Comparison of ENCODE assay signal across 8 mouse cellular contexts in the genomic region with DNA sequence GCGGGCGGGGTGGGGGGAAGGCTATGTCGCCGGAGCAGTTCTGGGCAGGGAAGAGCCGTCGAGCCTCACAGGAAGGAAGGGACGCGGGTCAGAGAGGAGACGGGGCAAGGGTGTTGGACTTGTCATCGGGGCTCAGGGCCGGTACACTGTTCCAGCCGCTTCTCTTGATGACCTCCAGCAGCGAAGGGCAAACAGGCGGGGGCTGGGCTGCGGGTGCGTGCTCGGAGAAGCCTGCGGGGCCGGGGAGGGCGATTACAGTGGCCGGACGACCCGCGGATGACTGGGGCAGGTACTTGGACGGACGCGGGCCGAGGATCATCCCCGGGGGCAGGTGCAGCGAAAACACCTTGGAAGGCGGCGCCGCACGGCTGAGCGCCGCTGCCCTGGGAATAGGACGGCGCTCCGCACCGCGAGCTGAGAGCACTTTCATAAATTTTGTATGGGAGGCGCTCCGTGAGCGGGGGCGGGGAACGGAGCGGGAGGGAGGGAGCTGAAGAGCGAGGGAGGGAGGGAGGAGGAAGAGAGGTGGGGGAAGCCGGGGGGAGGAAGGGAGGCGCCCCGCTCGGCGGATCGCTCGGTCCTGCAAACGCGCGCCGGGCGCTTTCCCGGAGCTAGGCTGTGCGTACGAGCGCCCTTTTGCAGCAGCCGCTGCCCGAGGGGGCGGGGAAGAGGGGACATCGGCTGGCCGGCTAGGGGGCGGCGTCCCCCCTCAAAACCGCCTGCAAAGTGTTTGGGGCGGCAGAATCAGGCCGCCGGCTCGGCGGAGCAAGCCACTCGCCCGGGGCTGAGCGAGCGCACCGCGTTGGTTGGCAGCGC. TPM values are rescaled to one million over a fixed set of nuclear protein-coding genes. Genes with fewer than 3 reads are reported as not detected.
DNase-seq lines count a peak whose midpoint lies in the region; ATAC-seq and TF ChIP-seq lines count a peak whose summit lies in the region.

A gene (plus strand): TSS at position 528 of the 816 bp plus-strand sequence.

- H3K36me3 ChIP-seq in C2C12 (ENCODE audit: control insufficient read depth, insufficient read depth) = no peaks in the 10 kb centered on the region
- H3K36me3 ChIP-seq in forebrain, embryonic 11.5 days (ENCODE audit: control insufficient read depth, insufficient read depth, low read length) = no peaks in the 10 kb centered on the region

- peaks cover 31% of the 10 kb centered on the region for H3K4me1 ChIP-seq in forebrain, embryonic 11.5 days (replicated peaks; ENCODE audit: control insufficient read depth, insufficient read depth, low read length)
- peaks cover 4% of the 10 kb centered on the region; the same call in 1 of the 2 replicates for H3K4me1 ChIP-seq in lung, adult 2 months (ENCODE audit: control insufficient read depth, insufficient read depth, low read length)

- no peak for ATAC-seq in forebrain, embryonic 11.5 days (replicated peaks; ENCODE audit: low FRiP score)

- under 1% methylated on average over 77 of the region's 84 CpGs for WGBS in forebrain, embryonic 11.5 days
- WGBS in lung, adult 2 months = under 1% methylated on average over 74 of the region's 84 CpGs

- H3K4me2 ChIP-seq in forebrain, embryonic 11.5 days (ENCODE audit: low read depth, low read length, severe bottlenecking) = peak within 1 kb of the TSS; percentile 65

- H3K4me3 ChIP-seq in C2C12 (ENCODE audit: insufficient read depth, poor library complexity, severe bottlenecking) = peak within 1 kb of the TSS; percentile 23
- peak within 1 kb of the TSS; percentile 38 for H3K4me3 ChIP-seq in forebrain, embryonic 11.5 days (ENCODE audit: low read depth, low read length)
- peak within 1 kb of the TSS; percentile 52 for H3K4me3 ChIP-seq in lung, adult 2 months (replicated peaks; ENCODE audit: extremely low read depth, low read depth, low read length)

- H3K9me3 ChIP-seq in forebrain, embryonic 11.5 days (ENCODE audit: control insufficient read depth, low read length) = no peaks in the 10 kb centered on the region

- peaks cover 36% of the 10 kb centered on the region for H3K27me3 ChIP-seq in C2C12 (ENCODE audit: control insufficient read depth, insufficient read depth, insufficient read length)
- H3K27me3 ChIP-seq in forebrain, embryonic 11.5 days (ENCODE audit: control insufficient read depth, insufficient read depth, low read length) = peaks cover 46% of the 10 kb centered on the region

- intact Hi-C loops in heart, postnatal 25 days (cut with DNase I) = loop anchor here (2.0 kb wide), 1 partner anchor 39 kb away; no protein-coding TSS in a partner anchor

- no peak; the same call in 1 of the 2 replicates for TF ChIP-seq POLR2A in lung, adult 2 months (IDR thresholded peaks at IDR 0.05; ENCODE audit: borderline replicate concordance, extremely low read depth, low read depth, low read length)

- peak within 1 kb of the TSS; percentile 28 for H3ac ChIP-seq in C2C12 (ENCODE audit: control insufficient read depth, insufficient read length, low read depth)

- TF ChIP-seq CTCF in C2C12 (IDR thresholded peaks at IDR 0.05; ENCODE audit: control insufficient read depth, insufficient read depth, insufficient read length) = no peak
- TF ChIP-seq CTCF in lung, adult 2 months (IDR thresholded peaks at IDR 0.05; ENCODE audit: insufficient read depth, low read length) = no peak

- H3K9ac ChIP-seq in forebrain, embryonic 11.5 days (ENCODE audit: low read length) = peak within 1 kb of the TSS; percentile 14; the same call in 1 of the 2 replicates

- peak; percentile 93 for DNase-seq in adrenal gland, adult 2 months
- DNase-seq in forebrain, embryonic 11.5 days (ENCODE audit: low spot score) = peak; percentile 70
- peak; percentile 57 for DNase-seq in heart, postnatal 25 days (ENCODE audit: low spot score)
- peak; percentile 74 to 83 for DNase-seq in layer of hippocampus, adult 18-20 months (ENCODE audit: low spot score in 2 of 2)
- DNase-seq in lung, adult 2 months = peak; percentile 70
- DNase-seq in ovary, adult 18-20 months (ENCODE audit: low spot score) = peak; percentile 68
- DNase-seq in urinary bladder, adult 18-20 months (ENCODE audit: low spot score in 2 of 2) = peak; percentile 75 to 77

- H3K79me3 ChIP-seq in C2C12 (ENCODE audit: low read depth) = peaks cover 13% of the 10 kb centered on the region

- no peak within 1 kb of the TSS for H3K27ac ChIP-seq in forebrain, embryonic 11.5 days (ENCODE audit: low read depth, low read length)

- H3K79me2 ChIP-seq in C2C12 (ENCODE audit: control insufficient read depth, insufficient read depth) = peaks cover 19% of the 10 kb centered on the region

TF ChIP-seq in C2C12, 6 proteins besides CTCF, POLR2A, EP300 and RAD21:
- TF ChIP-seq MYOD1 (IDR thresholded peaks at IDR 0.05; ENCODE audit: control insufficient read depth, insufficient read length, low read depth) (no peak), CEBPB (IDR thresholded peaks at IDR 0.05; ENCODE audit: low read depth) (no peak), MYOG (IDR thresholded peaks at IDR 0.05; ENCODE audit: control insufficient read depth, extremely low read depth, insufficient read length) (no peak), MAX (IDR thresholded peaks at IDR 0.05) (no peak), FOSL1 (IDR thresholded peaks at IDR 0.05; ENCODE audit: insufficient read depth, low read length, poor library complexity, severe bottlenecking) (no peak), USF1 (IDR thresholded peaks at IDR 0.05; ENCODE audit: low read depth) (no peak)

RNA-seq across cellular contexts. Expression of the gene that starts here (rescaled TPM):
- polyA plus RNA-seq in C2C12 (2012; fragmentation: generic; extraction: Trizol) = 0.40 TPM
- 10 to 100 TPM; 29.2 to 58.9 TPM for total RNA-seq in adrenal gland, adult 2 months (2021)
- polyA plus RNA-seq in adrenal gland, adult 2 months (2012; rRNA removed) = 48.1 and 62.9 TPM in 2 replicates
- polyA plus RNA-seq in forebrain, embryonic 11.5 days (2014; fragmentation: Nextera tagmentation; extraction: Ambion mirVana) = 1.0 and 1.1 TPM in 2 replicates
- total RNA-seq in heart, postnatal 25 days (2021) = 1 to 10 TPM; 9.7 to 9.8 TPM
- total RNA-seq in layer of hippocampus, adult 18-20 months (2021) = 100 to 1,000 TPM; 109 to 117 TPM
- polyA plus RNA-seq in lung, adult 2 months (2012; rRNA removed) = 11.6 and 12.5 TPM in 2 replicates
